Mouse (Mus musculus) cerebellum, adult 11 months (tissue): Measurements from ENCODE around the gene Olfr839-ps1.

Experiments
- DNase-seq: peaks from one replicate; pipeline ENCODE4 v3.0.0; 2022

Olfr839-ps1 gene

GRCm38 (mm10) chr9:19177212-19177611, at the start of gene Olfr839-ps1:
TSS of gene Olfr839-ps1 (minus strand) at chr9:19177312.
- DNase-seq = no peak

- no peak for DNase-seq
Measured at GRCm38 (mm10) chr9:19136017-19136416, 41.1 kb downstream of the Olfr839-ps1 start, which contains the start of gene Olfr837. TSS of gene Olfr837 (plus strand) at chr9:19136317.

GRCm38 (mm10) chr9:19120082-19120481, 57.0 kb downstream of the Olfr839-ps1 start, which contains the start of gene Olfr836:
TSS of gene Olfr836 (plus strand) at chr9:19120382.
- DNase-seq = no peak
